Mouse (Mus musculus) heart, postnatal 14 days (tissue): ENCODE measurements around the gene Rrp1. TPM values are rescaled to one million over a fixed set of nuclear protein-coding genes. Genes with fewer than 3 reads are reported as not detected.
"Not testable (repeated sequence)": the region's sequence is repeated elsewhere in the genome, so short reads cannot be mapped to it uniquely, and the experiment has no call there.

Source experiments
- DNase-seq, 2 experiments: peaks; one replicate each; pipeline ENCODE4 v3.0.0; 2021 to 2022
- intact Hi-C: fragments of 180-260 bp; cut with DNase I; formaldehyde crosslinking; loops from one replicate; pipeline ENCODE4 v1.15.1; 2025
- total RNA-seq, 2 experiments: library from RNA; stranded (reverse); gene quantifications; 2 replicates each; pipeline ENCODE4 v1.2.3; 2021

The Rrp1 gene
- total RNA-seq, 2 experiments from 2014 or later = 100.0 to 104 TPM

- peak in 1 of 2 experiments; percentile 40 for DNase-seq
- intact Hi-C loops = no loop called here
Measured at GRCm38 (mm10) chr10:78426117-78426735, 13.4 kb upstream of the Rrp1 start.

GRCm38 (mm10) chr10:78425181-78426041 is 12.6 kb upstream of the Rrp1 start, which contains the start of gene Cstb:
TSS of gene Cstb (plus strand) at chr10:78425669.
- intact Hi-C loops = no loop called here
- DNase-seq = peak; percentile 81 to 84

- intact Hi-C loops = no loop called here
- DNase-seq = no peak
Measured at GRCm38 (mm10) chr10:78422614-78423013, 9.8 kb upstream of the Rrp1 start.

- intact Hi-C loops = no loop called here
Measured at GRCm38 (mm10) chr10:78420929-78421328, 8.1 kb upstream of the Rrp1 start.

GRCm38 (mm10) chr10:78418791-78419190 is 5.9 kb upstream of the Rrp1 start:
- intact Hi-C loops = no loop called here
- DNase-seq = no peak

More at GRCm38 (mm10) chr10:78420929-78421328, 8.1 kb upstream of the Rrp1 start:
- DNase-seq = no peak

GRCm38 (mm10) chr10:78417888-78418287 is 5.0 kb upstream of the Rrp1 start:
- intact Hi-C loops = no loop called here
- DNase-seq = no peak

- intact Hi-C loops = not testable (repeated sequence)
Measured at GRCm38 (mm10) chr10:78414936-78415335, 2.1 kb upstream of the Rrp1 start.

GRCm38 (mm10) chr10:78413152-78413520 is 293 bp upstream of the Rrp1 start:
- intact Hi-C loops = no loop called here

More at GRCm38 (mm10) chr10:78414936-78415335, 2.1 kb upstream of the Rrp1 start:
- not testable (repeated sequence) for DNase-seq

GRCm38 (mm10) chr10:78411851-78412250 is 992 bp downstream of the Rrp1 start:
- intact Hi-C loops = no loop called here
- DNase-seq = no peak

More at GRCm38 (mm10) chr10:78413152-78413520, 293 bp upstream of the Rrp1 start:
- DNase-seq = no peak

- no peak for DNase-seq
- intact Hi-C loops = loop anchor here (10.0 kb wide), 1 partner anchor 394 kb away; the partner anchor contains the start of gene Pfkl
Measured at GRCm38 (mm10) chr10:78409035-78409788, 3.6 kb downstream of the Rrp1 start.

- intact Hi-C loops = loop anchor here (10.0 kb wide), 1 partner anchor 392 kb away; the partner anchor contains the start of gene Pfkl
- no peak for DNase-seq
Measured at GRCm38 (mm10) chr10:78407132-78407531, 5.7 kb downstream of the Rrp1 start.

- DNase-seq = no peak
- intact Hi-C loops = loop anchor here (10.0 kb wide), 1 partner anchor 391 kb away; the partner anchor contains the start of gene Pfkl
Measured at GRCm38 (mm10) chr10:78406152-78406551, 6.7 kb downstream of the Rrp1 start.

- intact Hi-C loops = loop anchor here (5.0 to 10.0 kb wide), 2 partner anchors 215 to 388 kb away; partner anchors contain the start of genes Pfkl and Pwp2
- DNase-seq = no peak
Measured at GRCm38 (mm10) chr10:78402301-78402922, 10.4 kb downstream of the Rrp1 start.

GRCm38 (mm10) chr10:78401127-78401526 is 11.7 kb downstream of the Rrp1 start:
- intact Hi-C loops = loop anchor here (5.0 to 10.0 kb wide), 2 partner anchors 214 to 386 kb away; partner anchors contain the start of genes Pfkl and Pwp2
- no peak for DNase-seq

GRCm38 (mm10) chr10:78399090-78399657 is 13.7 kb downstream of the Rrp1 start:
- intact Hi-C loops = no loop called here
- peak in 1 of 2 experiments; percentile 41 for DNase-seq

- DNase-seq = no peak
- intact Hi-C loops = loop anchor here (1.0 kb wide), 1 partner anchor 117 kb away; no protein-coding TSS in a partner anchor
Measured at GRCm38 (mm10) chr10:78396625-78396885, 16.3 kb downstream of the Rrp1 start.

- intact Hi-C loops = loop anchor here (1.0 to 2.0 kb wide), 2 partner anchors 73 to 117 kb away; no protein-coding TSS in a partner anchor
- peak; percentile 93 to 98 for DNase-seq
Measured at GRCm38 (mm10) chr10:78395819-78396624, 16.8 kb downstream of the Rrp1 start.

- intact Hi-C loops = loop anchor here (2.0 kb wide), 1 partner anchor 73 kb away; no protein-coding TSS in a partner anchor
- no peak for DNase-seq
Measured at GRCm38 (mm10) chr10:78395377-78395776, 17.5 kb downstream of the Rrp1 start.

- peak; percentile 83 to 89 for DNase-seq
- intact Hi-C loops = loop anchor here (1.0 kb wide), 1 partner anchor 113 kb away; no protein-coding TSS in a partner anchor
Measured at GRCm38 (mm10) chr10:78392072-78392471, 20.8 kb downstream of the Rrp1 start.
